Mouse (Mus musculus): Measurements from ENCODE around the gene Nxph4.

GRCm38 (mm10) chr10:127508239-127508638, 26.1 kb downstream of the Nxph4 start:
- TF ChIP-seq POLR2A (IDR thresholded peaks at IDR 0.05; ENCODE audit: low read depth, low read length), result no peak
- TF ChIP-seq EP300 (IDR thresholded peaks at IDR 0.05; ENCODE audit: low read length), result no peak
- TF ChIP-seq JUND (conservative IDR thresholded peaks at IDR 0.05; ENCODE audit: low read depth, low read length), result no peak
- TF ChIP-seq CHD1 (IDR thresholded peaks at IDR 0.05; ENCODE audit: low read depth, low read length), result no peak
- peak; percentile 40 to 88; a peak in 3 of 4 replicates for TF ChIP-seq CTCF (conservative IDR thresholded peaks at IDR 0.05 in 1 of 2, IDR thresholded peaks at IDR 0.05 in 1 of 2; ENCODE audit: low read depth in 2 of 2, low read length in 2 of 2)
- no peak for TF ChIP-seq USF1 (IDR thresholded peaks at IDR 0.05; ENCODE audit: low read depth, low read length)
- no peak for TF ChIP-seq ETS1 (conservative IDR thresholded peaks at IDR 0.05; ENCODE audit: low read depth, low read length)
- TF ChIP-seq MAX (IDR thresholded peaks at IDR 0.05; ENCODE audit: low read length), result no peak
- no peak for TF ChIP-seq MAFK (IDR thresholded peaks at IDR 0.05; ENCODE audit: insufficient replicate concordance, low read length)
- no peak for TF ChIP-seq POLR2AphosphoS2 (IDR thresholded peaks at IDR 0.05; ENCODE audit: low read depth, low read length)
- TF ChIP-seq RAD21 (IDR thresholded peaks at IDR 0.05; ENCODE audit: low read depth, low read length), result peak; percentile 68
- TF ChIP-seq UBTF (IDR thresholded peaks at IDR 0.05; ENCODE audit: low read depth, low read length), result no peak
